In genomic region chr4:53625263-53625662, GRCm38 (mm10) we compare ENCODE assay signal across 21 mouse cellular contexts. TPM values are rescaled to one million over a fixed set of nuclear protein-coding genes. Genes with fewer than 3 reads are reported as not detected.
DNase-seq lines count a peak whose midpoint lies in the region; ATAC-seq and TF ChIP-seq lines count a peak whose summit lies in the region.
"Had no signal": no experiment of that assay in that cellular context is flagged by ENCODE, and none has a peak within 500 bp of the region (broad histone marks: within the 10 kb centered on the region; RNA-seq: fewer than 3 reads in every experiment).

No protein-coding gene starts in this region.

- H3K9me3 ChIP-seq in hindbrain, embryonic 12.5 days (replicated peaks), result no peaks in the 10 kb centered on the region
- no peaks in the 10 kb centered on the region for H3K9me3 ChIP-seq in hindbrain, postnatal 0 days (ENCODE audit: low read length)
- no peaks in the 10 kb centered on the region for H3K9me3 ChIP-seq in neural tube, embryonic 12.5 days
- H3K9me3 ChIP-seq in neural tube, embryonic 15.5 days (replicated peaks), result no peaks in the 10 kb centered on the region
- H3K9me3 ChIP-seq: G1E; heart, embryonic 13.5 days; midbrain, embryonic 10.5 days had no signal

- DNase-seq in hindbrain, postnatal 0 days (ENCODE audit: low spot score), result no peak
- peak; percentile 35 for DNase-seq in layer of hippocampus, adult 11-12 months (ENCODE audit: low spot score)
- no peak for DNase-seq in layer of hippocampus, adult 9-11 months
- DNase-seq in gastrocnemius, adult 8-10 months (ENCODE audit: low spot score in 2 of 2), result no peak
- DNase-seq: B cell, adult 2 months; cerebellum, adult 9-10 months; gastrocnemius, postnatal 25 days; heart, adult 18-20 months; liver, postnatal 0 days; thymus, adult 18-20 months; thymus, postnatal 36 days had no signal

- no peak overlapping the region for H3K27ac ChIP-seq in hindbrain, embryonic 12.5 days
- H3K27ac ChIP-seq in hindbrain, postnatal 0 days, result no peak overlapping the region
- H3K27ac ChIP-seq in neural tube, embryonic 12.5 days, result no peak overlapping the region
- H3K27ac ChIP-seq in neural tube, embryonic 15.5 days (replicated peaks), result no peak overlapping the region
- H3K27ac ChIP-seq: macrophage; midbrain, embryonic 10.5 days had no signal

- H3K4me3 ChIP-seq in hindbrain, embryonic 12.5 days, result no peak overlapping the region
- H3K4me3 ChIP-seq in hindbrain, postnatal 0 days (ENCODE audit: low read length), result no peak overlapping the region
- H3K4me3 ChIP-seq in neural tube, embryonic 12.5 days, result no peak overlapping the region
- H3K4me3 ChIP-seq in neural tube, embryonic 15.5 days (replicated peaks), result no peak overlapping the region
- H3K4me3 ChIP-seq: heart, embryonic 13.5 days; midbrain, embryonic 10.5 days had no signal

- no peak for TF ChIP-seq CTCF in hindbrain, postnatal 0 days (IDR thresholded peaks at IDR 0.05; ENCODE audit: low read depth)

- H3K4me2 ChIP-seq in hindbrain, embryonic 12.5 days (replicated peaks), result no peak overlapping the region
- no peak overlapping the region for H3K4me2 ChIP-seq in hindbrain, postnatal 0 days (ENCODE audit: low read depth, low read length)
- no peak overlapping the region for H3K4me2 ChIP-seq in neural tube, embryonic 12.5 days (replicated peaks)
- no peak overlapping the region for H3K4me2 ChIP-seq in neural tube, embryonic 15.5 days
- H3K4me2 ChIP-seq: heart, embryonic 13.5 days had no signal

- ATAC-seq in hindbrain, embryonic 12.5 days (ENCODE audit: low FRiP score), result 0 out of 2 replicates have a peak, but pooled peaks have one; percentile 38
- no peak; the same call in 1 of the 2 replicates for ATAC-seq in hindbrain, postnatal 0 days
- ATAC-seq in neural tube, embryonic 12.5 days (ENCODE audit: low FRiP score, low read depth), result 0 out of 2 replicates have a peak, but pooled peaks have one; percentile 7
- ATAC-seq in neural tube, embryonic 15.5 days (ENCODE audit: low FRiP score), result no peak
- ATAC-seq: inflammation-experienced regulatory T-cells, adult 6 months; liver, postnatal 0 days; lung, postnatal 0 days; Patski had no signal

- 77% methylated on average over 3 of the region's 3 CpGs for WGBS in hindbrain, embryonic 12.5 days
- WGBS in hindbrain, postnatal 0 days, result 54% methylated on average over 3 of the region's 3 CpGs
- WGBS in neural tube, embryonic 12.5 days, result 83% methylated on average over 3 of the region's 3 CpGs
- 72% methylated on average over 3 of the region's 3 CpGs for WGBS in neural tube, embryonic 15.5 days

- H3K36me3 ChIP-seq in hindbrain, embryonic 12.5 days, result no peaks in the 10 kb centered on the region
- H3K36me3 ChIP-seq in hindbrain, postnatal 0 days (ENCODE audit: insufficient read depth, low read length), result no peaks in the 10 kb centered on the region
- no peaks in the 10 kb centered on the region for H3K36me3 ChIP-seq in neural tube, embryonic 12.5 days
- no peaks in the 10 kb centered on the region for H3K36me3 ChIP-seq in neural tube, embryonic 15.5 days
- H3K36me3 ChIP-seq: G1E; heart, embryonic 13.5 days; midbrain, embryonic 10.5 days had no signal

- no peaks in the 10 kb centered on the region for H3K27me3 ChIP-seq in hindbrain, embryonic 12.5 days
- H3K27me3 ChIP-seq in hindbrain, postnatal 0 days (ENCODE audit: insufficient read depth, low read length), result no peaks in the 10 kb centered on the region
- H3K27me3 ChIP-seq in neural tube, embryonic 12.5 days (replicated peaks), result no peaks in the 10 kb centered on the region
- H3K27me3 ChIP-seq in neural tube, embryonic 15.5 days (replicated peaks), result 0 out of 2 replicates have a peak, but pooled peaks cover 5% of the 10 kb centered on the region
- H3K27me3 ChIP-seq: Patski had no signal

- no peak overlapping the region for H3K9ac ChIP-seq in hindbrain, embryonic 12.5 days
- H3K9ac ChIP-seq in hindbrain, postnatal 0 days (replicated peaks; ENCODE audit: low read length), result no peak overlapping the region
- H3K9ac ChIP-seq in neural tube, embryonic 12.5 days, result no peak overlapping the region
- no peak overlapping the region for H3K9ac ChIP-seq in neural tube, embryonic 15.5 days (replicated peaks)
- H3K9ac ChIP-seq: liver, postnatal 0 days had no signal

- peaks cover 10% of the 10 kb centered on the region for H3K4me1 ChIP-seq in hindbrain, embryonic 12.5 days
- H3K4me1 ChIP-seq in hindbrain, postnatal 0 days (ENCODE audit: insufficient read depth, low read length), result peaks cover 8% of the 10 kb centered on the region
- peaks cover 12% of the 10 kb centered on the region for H3K4me1 ChIP-seq in neural tube, embryonic 12.5 days
- peaks cover 7% of the 10 kb centered on the region for H3K4me1 ChIP-seq in neural tube, embryonic 15.5 days

RNA-seq across cellular contexts. Expression of gene Fsd1l, which starts 6.0 kb away (rescaled TPM):
- polyA plus RNA-seq in hindbrain, embryonic 12.5 days (2016; fragmentation: Nextera tagmentation; extraction: Ambion mirVana), result 29.9 and 34.0 TPM in 2 replicates
- 21.4 and 23.0 TPM in 2 replicates for total RNA-seq in hindbrain, postnatal 0 days (2014; rRNA removed)
- polyA plus RNA-seq in hindbrain, postnatal 0 days (2015; fragmentation: Nextera tagmentation; extraction: Ambion mirVana), result 22.1 and 22.6 TPM in 2 replicates
- polyA plus RNA-seq in neural tube, embryonic 12.5 days (2016; fragmentation: Nextera tagmentation; extraction: Ambion mirVana), result 27.2 and 33.1 TPM in 2 replicates
- polyA plus RNA-seq in neural tube, embryonic 15.5 days (2015; fragmentation: Nextera tagmentation; extraction: Ambion mirVana), result 23.9 and 34.0 TPM in 2 replicates
- total RNA-seq in gastrocnemius, adult 8-10 months (2022), result 10 to 100 TPM in 2 of 4 experiments, 1 to 10 TPM in 2; 8.4 to 10.9 (median 9.8) TPM
- polyA plus RNA-seq: G1E had no signal

Comparison
In these comparisons a context has a peak if more than half of its experiments do, and no peak if none do; other contexts are left out.
1. ATAC-seq: peak in hindbrain, embryonic 12.5 days (single experiment) and neural tube, embryonic 12.5 days (single experiment); none in hindbrain, postnatal 0 days (single experiment) and neural tube, embryonic 15.5 days (single experiment).